Mouse (Mus musculus): ENCODE measurements at regions not wholly inside any gene's neighbourhood (a gene's known extent, or its start where the extent isn't known, plus 50 kb on each side); places are given as distances from the start of the nearest gene placed in this dataset.

GRCm38 (mm10) chr14:58816540-58816876 lies 326.2 kb downstream of the 1700129C05Rik start:
- Histone ChIP-seq H3K4me2 (no peak overlapping the region), H3K36me3 (no peaks in the 10 kb centered on the region), H3K27ac (no peak overlapping the region), H3K27me3 (no peaks in the 10 kb centered on the region), H3K9me3 (no peaks in the 10 kb centered on the region), H3K9ac (replicated peaks) (no peak overlapping the region), H3K4me1 (replicated peaks) (no peaks in the 10 kb centered on the region), H3K4me3 (replicated peaks) (no peak overlapping the region)
- ATAC-seq (ENCODE audit: insufficient number of reproducible peaks, insufficient read depth, low FRiP score, low TSS enrichment, low read depth) = no peak
- WGBS = 76% methylated on average over 1 of the region's 1 CpGs

GRCm38 (mm10) chr14:58815616-58816539 lies 326.8 kb downstream of the 1700129C05Rik start:
- Histone ChIP-seq H3K4me3 (replicated peaks) (no peak overlapping the region), H3K36me3 (no peaks in the 10 kb centered on the region), H3K27me3 (no peaks in the 10 kb centered on the region), H3K27ac (no peak overlapping the region), H3K9me3 (no peaks in the 10 kb centered on the region), H3K4me1 (replicated peaks) (no peaks in the 10 kb centered on the region), H3K4me2 (no peak overlapping the region), H3K9ac (replicated peaks) (no peak overlapping the region)
- WGBS = 64% methylated on average over 11 of the region's 11 CpGs
- ATAC-seq (ENCODE audit: insufficient number of reproducible peaks, insufficient read depth, low FRiP score, low TSS enrichment, low read depth) = no peak

GRCm38 (mm10) chr14:58812585-58812984 lies 330.1 kb downstream of the 1700129C05Rik start:
- Histone ChIP-seq H3K27me3 (no peaks in the 10 kb centered on the region), H3K27ac (no peak overlapping the region), H3K9me3 (no peaks in the 10 kb centered on the region), H3K36me3 (no peaks in the 10 kb centered on the region), H3K9ac (replicated peaks) (no peak overlapping the region), H3K4me3 (replicated peaks) (no peak overlapping the region), H3K4me2 (no peak overlapping the region), H3K4me1 (replicated peaks) (no peaks in the 10 kb centered on the region)
- ATAC-seq (ENCODE audit: insufficient number of reproducible peaks, insufficient read depth, low FRiP score, low TSS enrichment, low read depth) = no peak
- WGBS = 61% methylated on average over 5 of the region's 5 CpGs

DNA sequence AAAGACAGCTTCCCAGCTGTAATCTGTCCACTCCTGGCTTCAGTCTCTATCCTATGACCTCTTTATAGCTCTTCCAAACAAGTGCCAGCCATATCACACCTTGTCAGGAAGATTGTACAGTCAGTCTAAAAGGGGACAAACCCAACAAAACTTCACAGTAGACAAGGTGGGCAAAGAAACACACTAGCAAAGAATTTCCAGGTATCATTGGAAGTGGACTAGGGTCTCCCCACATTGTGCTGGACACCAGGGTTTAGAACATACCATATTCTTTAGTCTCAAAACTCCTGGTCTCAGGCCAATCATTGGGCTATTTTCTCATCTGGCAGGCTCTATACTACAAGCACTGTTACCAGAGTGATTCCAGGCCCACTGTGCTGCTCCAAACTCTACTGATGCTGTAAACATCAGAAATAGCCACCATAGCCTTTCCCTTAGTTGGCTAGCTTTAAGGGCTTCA lies 341.3 kb downstream of the 1700129C05Rik start:
- no peaks in the 10 kb centered on the region for H3K9me3 ChIP-seq
- no peak for ATAC-seq (ENCODE audit: insufficient number of reproducible peaks, insufficient read depth, low FRiP score, low TSS enrichment, low read depth)
- H3K4me3 ChIP-seq (replicated peaks) = no peak overlapping the region
- H3K27ac ChIP-seq = no peak overlapping the region
- H3K4me2 ChIP-seq = no peak overlapping the region
- no peak overlapping the region for H3K9ac ChIP-seq (replicated peaks)
- no peaks in the 10 kb centered on the region for H3K36me3 ChIP-seq
- peaks cover 4% of the 10 kb centered on the region; the same call in 1 of the 2 replicates for H3K4me1 ChIP-seq (replicated peaks)
- no peaks in the 10 kb centered on the region for H3K27me3 ChIP-seq

DNA sequence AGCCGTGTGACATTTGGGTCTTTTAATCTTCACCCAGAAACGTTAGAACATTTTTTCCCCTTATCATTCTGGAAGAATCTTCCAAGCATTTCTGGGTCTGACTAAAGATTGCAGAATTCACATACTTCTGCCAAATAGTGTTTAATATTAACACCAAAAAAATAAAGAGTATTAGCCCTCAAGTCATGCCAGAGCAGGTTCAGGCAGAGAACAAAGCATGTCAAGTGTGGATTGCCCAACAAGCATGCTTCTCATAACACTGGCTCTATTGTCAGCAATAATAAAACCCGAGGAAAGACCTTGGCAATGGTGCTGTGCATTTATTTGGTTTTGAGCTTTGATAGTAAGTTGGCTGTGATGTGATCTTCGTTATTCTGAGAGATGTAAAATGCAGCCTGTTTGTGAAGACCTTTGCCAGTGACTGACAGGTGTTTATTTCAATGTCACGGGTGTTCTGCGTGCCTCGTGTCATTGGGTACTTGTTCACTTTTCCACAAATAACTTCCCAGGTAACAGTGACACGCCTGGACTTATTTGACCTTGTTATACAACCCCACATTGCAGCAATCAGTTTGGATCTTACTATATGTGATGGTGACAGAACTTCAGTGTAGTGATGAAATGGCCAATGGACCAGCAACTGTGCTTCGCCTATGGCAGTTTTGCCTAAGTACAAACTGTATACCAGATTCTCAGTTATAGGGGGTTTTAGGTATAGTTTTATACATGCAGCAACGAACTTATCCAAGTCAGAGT lies 354.3 kb downstream of the 1700129C05Rik start:
- ATAC-seq (ENCODE audit: insufficient number of reproducible peaks, insufficient read depth, low FRiP score, low TSS enrichment, low read depth) = no peak
- Histone ChIP-seq H3K4me2 (no peak overlapping the region), H3K27me3 (no peaks in the 10 kb centered on the region), H3K9me3 (no peaks in the 10 kb centered on the region), H3K27ac (no peak overlapping the region), H3K4me3 (replicated peaks) (no peak overlapping the region), H3K36me3 (no peaks in the 10 kb centered on the region), H3K4me1 (replicated peaks) (0 out of 2 replicates have a peak, but pooled peaks cover 6% of the 10 kb centered on the region), H3K9ac (replicated peaks) (no peak overlapping the region)
- 88% methylated on average over 10 of the region's 10 CpGs for WGBS

DNA sequence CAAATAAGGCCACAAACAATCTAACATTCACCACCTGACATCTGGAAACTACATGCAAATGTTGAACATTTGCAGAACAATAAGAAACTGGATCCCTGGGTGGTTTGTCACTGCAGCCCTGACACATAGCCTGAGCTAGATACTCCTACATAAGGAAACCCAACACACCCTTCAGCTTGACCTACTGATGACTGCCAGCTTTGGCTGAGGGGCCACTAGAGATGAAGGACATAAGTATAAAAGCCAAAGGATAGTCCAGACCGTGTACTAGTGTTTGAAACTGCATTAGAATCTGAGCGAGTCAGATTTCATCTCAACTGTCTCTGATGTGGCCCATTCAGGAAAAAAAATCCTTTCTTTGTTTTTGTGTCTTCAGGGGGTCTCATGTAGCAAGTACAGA lies 355.1 kb downstream of the 1700129C05Rik start:
- no peaks in the 10 kb centered on the region for H3K36me3 ChIP-seq
- no peaks in the 10 kb centered on the region for H3K9me3 ChIP-seq
- no peak for ATAC-seq (ENCODE audit: insufficient number of reproducible peaks, insufficient read depth, low FRiP score, low TSS enrichment, low read depth)
- H3K9ac ChIP-seq (replicated peaks) = no peak overlapping the region
- no peak overlapping the region for H3K4me2 ChIP-seq
- WGBS = 70% methylated on average over 2 of the region's 2 CpGs
- H3K27ac ChIP-seq = no peak overlapping the region
- no peak overlapping the region for H3K4me3 ChIP-seq (replicated peaks)
- peaks cover 9% of the 10 kb centered on the region; the same call in 1 of the 2 replicates for H3K4me1 ChIP-seq (replicated peaks)
- no peaks in the 10 kb centered on the region for H3K27me3 ChIP-seq

- Histone ChIP-seq H3K9me3 (no peaks in the 10 kb centered on the region), H3K27me3 (no peaks in the 10 kb centered on the region), H3K27ac (no peak overlapping the region), H3K36me3 (no peaks in the 10 kb centered on the region), H3K4me2 (no peak overlapping the region), H3K4me3 (replicated peaks) (no peak overlapping the region), H3K9ac (replicated peaks) (no peak overlapping the region), H3K4me1 (replicated peaks) (peaks cover 9% of the 10 kb centered on the region; the same call in 1 of the 2 replicates)
- 84% methylated on average over 4 of the region's 4 CpGs for WGBS
- ATAC-seq (ENCODE audit: insufficient number of reproducible peaks, insufficient read depth, low FRiP score, low TSS enrichment, low read depth) = no peak
These were observed 355.8 kb downstream of the 1700129C05Rik start for GRCm38 (mm10) chr14:58786791-58787491.

DNA sequence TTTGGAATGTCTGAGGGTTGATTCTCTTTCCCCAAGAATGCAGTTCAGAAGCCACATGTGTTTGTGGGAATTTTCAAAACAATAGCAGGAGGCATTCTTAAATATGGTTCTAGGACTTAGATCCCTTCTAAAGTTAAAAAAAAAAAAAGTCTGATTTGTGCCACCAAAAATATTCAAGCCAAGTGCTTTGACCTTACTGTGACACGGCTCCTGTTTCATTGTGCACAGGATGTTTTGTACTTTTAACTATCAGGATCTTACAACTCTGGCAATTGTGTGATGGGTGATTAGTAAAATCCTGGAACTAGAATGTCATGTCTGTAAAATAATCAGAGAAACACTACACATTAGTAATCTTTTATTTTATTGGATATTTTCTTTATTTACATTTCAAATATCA lies 359.5 kb downstream of the 1700129C05Rik start:
- 93% methylated on average over 1 of the region's 1 CpGs for WGBS
- no peaks in the 10 kb centered on the region for H3K36me3 ChIP-seq
- no peak overlapping the region for H3K4me2 ChIP-seq
- no peak overlapping the region for H3K4me3 ChIP-seq (replicated peaks)
- no peak overlapping the region for H3K9ac ChIP-seq (replicated peaks)
- no peaks in the 10 kb centered on the region for H3K27me3 ChIP-seq
- no peak overlapping the region for H3K27ac ChIP-seq
- no peaks in the 10 kb centered on the region for H3K9me3 ChIP-seq
- peaks cover 9% of the 10 kb centered on the region; the same call in 1 of the 2 replicates for H3K4me1 ChIP-seq (replicated peaks)
- ATAC-seq (ENCODE audit: insufficient number of reproducible peaks, insufficient read depth, low FRiP score, low TSS enrichment, low read depth) = no peak

DNA sequence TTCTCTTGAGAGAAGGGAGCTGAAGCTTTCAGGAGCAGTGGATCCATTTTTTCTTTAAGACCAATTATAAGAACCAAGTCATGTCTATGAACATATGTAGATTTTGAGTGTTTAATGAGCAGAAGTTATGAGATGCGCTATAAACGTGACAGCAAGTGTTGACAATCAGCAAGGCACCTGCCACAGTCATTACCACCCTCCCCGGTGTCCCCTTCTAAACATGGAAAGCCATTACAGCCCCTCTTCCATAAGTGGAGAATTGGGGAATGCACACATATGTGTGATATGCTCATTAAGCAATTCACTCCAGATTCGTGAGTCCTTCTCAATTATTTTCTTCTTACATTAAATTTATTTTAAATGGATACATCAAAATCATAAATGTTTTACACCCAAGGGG lies 362.4 kb downstream of the 1700129C05Rik start:
- Histone ChIP-seq H3K9me3 (no peaks in the 10 kb centered on the region), H3K9ac (replicated peaks) (no peak overlapping the region), H3K27ac (no peak overlapping the region), H3K27me3 (no peaks in the 10 kb centered on the region), H3K4me3 (replicated peaks) (no peak overlapping the region), H3K4me2 (no peak overlapping the region), H3K36me3 (no peaks in the 10 kb centered on the region), H3K4me1 (replicated peaks) (peaks cover 9% of the 10 kb centered on the region; the same call in 1 of the 2 replicates)
- WGBS = 77% methylated on average over 4 of the region's 4 CpGs
- ATAC-seq (ENCODE audit: insufficient number of reproducible peaks, insufficient read depth, low FRiP score, low TSS enrichment, low read depth) = no peak

- no peaks in the 10 kb centered on the region for H3K27me3 ChIP-seq
- no peak overlapping the region for H3K27ac ChIP-seq
- no peak overlapping the region for H3K4me2 ChIP-seq
- 84% methylated on average over 4 of the region's 4 CpGs for WGBS
- H3K4me3 ChIP-seq (replicated peaks) = no peak overlapping the region
- no peaks in the 10 kb centered on the region for H3K9me3 ChIP-seq
- ATAC-seq (ENCODE audit: insufficient number of reproducible peaks, insufficient read depth, low FRiP score, low TSS enrichment, low read depth) = no peak
- H3K9ac ChIP-seq (replicated peaks) = no peak overlapping the region
- H3K36me3 ChIP-seq = no peaks in the 10 kb centered on the region
- H3K4me1 ChIP-seq (replicated peaks) = peaks cover 3% of the 10 kb centered on the region; the same call in 1 of the 2 replicates
These were observed 364.0 kb downstream of the 1700129C05Rik start for GRCm38 (mm10) chr14:58778675-58779074.

DNA sequence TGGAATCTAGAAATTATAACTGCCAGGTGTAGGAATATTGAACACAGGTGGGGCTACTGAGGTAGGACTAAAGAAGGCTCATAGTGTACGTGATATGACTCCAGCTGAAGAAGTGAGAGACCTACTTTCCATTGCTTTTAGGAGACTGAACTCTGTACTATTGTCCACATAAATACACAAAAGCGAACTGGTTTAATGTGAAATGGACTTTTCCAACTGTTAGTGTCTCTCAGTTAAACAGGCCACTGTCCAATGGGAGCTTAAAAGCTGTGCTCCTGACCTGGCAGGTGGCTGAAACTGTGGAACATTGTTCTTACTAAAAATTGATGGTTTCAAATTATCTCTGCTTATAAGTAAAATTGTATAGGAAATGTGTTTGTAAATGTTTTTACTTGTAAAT lies 381.4 kb downstream of the 1700129C05Rik start:
- no peaks in the 10 kb centered on the region for H3K9me3 ChIP-seq
- no peaks in the 10 kb centered on the region for H3K27me3 ChIP-seq
- WGBS = 82% methylated on average over 2 of the region's 2 CpGs
- no peaks in the 10 kb centered on the region for H3K4me1 ChIP-seq (replicated peaks)
- ATAC-seq (ENCODE audit: insufficient number of reproducible peaks, insufficient read depth, low FRiP score, low TSS enrichment, low read depth) = no peak
- no peak overlapping the region for H3K9ac ChIP-seq (replicated peaks)
- no peaks in the 10 kb centered on the region for H3K36me3 ChIP-seq
- H3K4me2 ChIP-seq = no peak overlapping the region
- no peak overlapping the region for H3K4me3 ChIP-seq (replicated peaks)
- no peak overlapping the region for H3K27ac ChIP-seq
